Mouse (Mus musculus) kidney, embryonic 16.5 days (tissue): Measurements from ENCODE around the gene Mdk. TPM values are rescaled to one million over a fixed set of nuclear protein-coding genes. Genes with fewer than 3 reads are reported as not detected.

Experiments used
- ATAC-seq: fragments of 200-750 bp; cut with Nextera tagmentation; 2 replicates; pipeline ENCODE4 v1.8.0; 2017; ENCODE audit warnings: moderate TSS enrichment; ENCODE audit not compliant: low FRiP score, low TSS enrichment
- H3K27ac ChIP-seq: fragments of 300-500 bp; sonication (generic); 2 replicates; pipeline ENCODE4 v1.5.1; 2014; ENCODE audit warnings: low read length
- H3K27me3 ChIP-seq: fragments of 300-500 bp; sonication (generic); 2 replicates; pipeline ENCODE4 v1.6.1; 2014; ENCODE audit warnings: low read length, control low read depth, mixed read lengths; ENCODE audit not compliant: insufficient read depth
- H3K36me3 ChIP-seq: fragments of 300-500 bp; sonication (generic); 2 replicates; pipeline ENCODE4 v1.6.1; 2014; ENCODE audit warnings: low read length, control low read depth, mixed read lengths; ENCODE audit not compliant: insufficient read depth
- H3K4me1 ChIP-seq: fragments of 300-500 bp; sonication (generic); 2 replicates; pipeline ENCODE4 v1.6.1; 2014; ENCODE audit warnings: low read length, control low read depth, mixed read lengths; ENCODE audit not compliant: insufficient read depth
- H3K4me2 ChIP-seq: fragments of 300-500 bp; sonication (generic); replicated peaks from 2 replicates; pipeline ENCODE4 v1.6.1; 2014; ENCODE audit warnings: low read depth, low read length
- H3K4me3 ChIP-seq: fragments of 300-500 bp; sonication (generic); 2 replicates; pipeline ENCODE4 v1.5.1; 2014; ENCODE audit warnings: mild to moderate bottlenecking, low read length
- H3K9ac ChIP-seq: fragments of 300-500 bp; sonication (generic); replicated peaks from 2 replicates; pipeline ENCODE4 v1.6.1; 2014; ENCODE audit warnings: low read length
- H3K9me3 ChIP-seq: fragments of 300-500 bp; sonication (generic); 2 replicates; pipeline ENCODE4 v1.6.1; 2016; ENCODE audit warnings: low read length, control low read depth
- WGBS: fragments of 180-500 bp; shearing (Covaris S2); extraction: QIAGEN DNeasy Blood & Tissue Kit; methylation state at CpG from one replicate; pipeline ENCODE4 v1.1.7; 2014; 5-methylcytosine and 5-hydroxymethylcytosine counted together
- polyA plus RNA-seq: library from polyadenylated mRNA; unstranded; fragments of >200 nt; fragmentation: Nextera tagmentation; extraction: Ambion mirVana; gene quantifications from 2 replicates; pipeline ENCODE4 v1.2.1, GENCODE M21; 2015

The Mdk gene
- polyA plus RNA-seq, 1 experiment from 2014 or later = 1,159 TPM

DNA sequence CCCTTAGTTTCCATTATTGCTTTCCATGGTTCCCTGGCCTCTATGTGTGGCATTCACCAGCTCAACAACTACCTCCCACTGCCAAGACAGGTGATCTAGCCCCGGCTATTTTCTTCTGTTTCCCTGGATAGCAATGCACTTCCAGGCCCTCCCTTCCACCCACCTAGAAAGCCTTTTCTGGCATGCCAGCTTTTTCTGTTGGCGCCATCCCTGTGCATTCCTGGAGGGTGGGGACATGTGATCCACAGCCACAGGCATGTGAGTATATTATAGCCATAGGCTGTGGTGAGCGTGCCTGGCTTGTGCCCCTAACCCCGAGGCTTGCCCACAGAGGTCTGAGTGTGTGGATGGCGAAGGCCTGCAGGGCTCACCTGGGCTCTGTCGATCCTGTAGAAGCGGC, 4.1 kb upstream of the Mdk start:
- H3K4me1 ChIP-seq = peaks cover 28% of the 10 kb centered on the region
- no peaks in the 10 kb centered on the region for H3K9me3 ChIP-seq
- no peak overlapping the region for H3K27ac ChIP-seq
- no peak overlapping the region for H3K4me3 ChIP-seq
- no peak overlapping the region for H3K9ac ChIP-seq
- no peak overlapping the region for H3K4me2 ChIP-seq
- WGBS = 91% methylated on average over 7 of the region's 7 CpGs
- H3K36me3 ChIP-seq = peaks cover 52% of the 10 kb centered on the region
- ATAC-seq = no peak
- no peaks in the 10 kb centered on the region for H3K27me3 ChIP-seq

DNA sequence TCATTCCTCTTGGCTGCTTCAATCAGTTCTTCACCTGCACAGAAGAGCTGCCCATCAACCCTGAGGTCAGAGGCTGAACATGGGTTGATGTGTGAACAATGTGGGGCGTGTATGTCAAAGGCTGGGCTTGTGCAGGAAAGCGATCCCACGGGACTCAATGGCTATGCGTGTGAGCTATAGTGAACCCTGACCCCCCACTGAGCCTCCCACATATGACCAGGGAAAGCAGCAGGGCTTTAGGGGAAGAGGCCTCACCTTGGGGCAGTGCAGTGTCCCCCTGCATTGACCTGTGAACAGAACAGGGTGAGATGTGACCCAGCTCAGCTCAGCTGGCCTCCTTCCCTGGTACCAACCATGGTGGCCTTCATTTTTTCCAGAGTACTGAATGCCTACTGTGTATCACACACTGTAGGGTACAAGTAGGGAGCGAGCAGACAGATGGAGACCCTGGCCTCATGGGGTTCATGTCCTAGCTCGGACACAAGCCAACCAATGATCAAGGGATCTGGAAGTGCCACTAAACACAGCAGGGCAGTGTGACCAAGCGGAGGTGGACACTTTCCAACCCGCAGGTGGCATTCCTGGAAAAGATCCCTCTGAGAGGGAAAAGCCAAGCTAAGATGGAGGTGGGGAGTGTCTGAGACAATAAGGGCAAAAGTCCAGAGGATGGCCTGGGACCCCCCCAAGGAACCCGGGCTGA, 2.9 kb upstream of the Mdk start:
- Histone ChIP-seq H3K9ac (no peak overlapping the region), H3K4me3 (no peak overlapping the region), H3K4me1 (peaks cover 34% of the 10 kb centered on the region), H3K27me3 (no peaks in the 10 kb centered on the region), H3K36me3 (peaks cover 45% of the 10 kb centered on the region), H3K27ac (no peak overlapping the region), H3K4me2 (no peak overlapping the region), H3K9me3 (no peaks in the 10 kb centered on the region)
- WGBS = 79% methylated on average over 9 of the region's 9 CpGs
- ATAC-seq = no peak

DNA sequence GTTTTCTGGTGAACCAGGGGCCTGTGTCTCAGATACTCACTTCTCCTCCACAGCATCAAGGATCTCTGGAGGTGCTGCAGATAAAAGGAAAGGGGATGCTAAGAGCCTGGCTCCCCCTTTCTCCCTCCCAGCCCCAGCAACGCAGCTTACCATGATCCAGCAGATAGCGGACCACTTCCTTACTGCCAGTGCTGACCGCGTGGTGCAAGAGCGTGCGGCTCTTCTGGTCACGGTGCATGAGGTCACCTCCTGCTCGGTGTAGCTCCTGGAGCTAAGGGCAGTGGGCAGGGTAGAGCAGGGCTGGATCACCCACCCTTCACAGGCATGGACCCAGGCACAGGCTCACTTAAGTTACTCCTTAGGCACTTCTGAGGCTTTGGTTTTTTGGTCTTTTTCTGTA, 1.9 kb upstream of the Mdk start:
- Histone ChIP-seq H3K4me3 (no peak overlapping the region), H3K4me2 (no peak overlapping the region), H3K9ac (0 out of 2 replicates have a peak overlapping the region, but pooled peaks have one; percentile 14), H3K36me3 (peaks cover 37% of the 10 kb centered on the region), H3K27ac (no peak overlapping the region; the same call in 1 of the 2 replicates), H3K27me3 (no peaks in the 10 kb centered on the region), H3K4me1 (peaks cover 40% of the 10 kb centered on the region), H3K9me3 (no peaks in the 10 kb centered on the region)
- no peak for ATAC-seq
- 27% methylated on average over 8 of the region's 8 CpGs for WGBS

DNA sequence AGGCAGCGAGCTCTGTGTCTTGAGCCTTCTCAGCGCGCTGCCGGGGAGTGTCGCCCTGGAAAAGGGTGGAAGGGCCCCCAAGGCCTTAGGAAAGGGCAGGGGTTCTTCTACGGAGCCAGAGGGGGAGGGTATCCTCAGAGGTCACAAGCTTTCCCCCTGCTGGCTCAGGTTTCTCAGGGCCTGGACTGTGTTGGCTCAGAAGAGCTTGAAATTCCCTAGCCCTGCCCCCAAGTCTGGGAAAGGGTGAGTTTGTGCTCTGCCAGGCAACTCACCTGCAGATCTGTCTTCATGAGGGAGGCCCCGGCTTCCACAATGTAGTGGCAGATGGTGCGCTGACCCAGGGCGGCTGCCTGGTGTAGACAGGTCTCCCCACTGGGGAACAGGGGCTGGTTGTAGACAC, 1.4 kb upstream of the Mdk start:
- H3K27ac ChIP-seq = peak overlapping the region; percentile 70
- peaks cover 32% of the 10 kb centered on the region for H3K36me3 ChIP-seq
- no peaks in the 10 kb centered on the region for H3K9me3 ChIP-seq
- no peak for ATAC-seq
- 0 out of 2 replicates have a peak overlapping the region, but pooled peaks have one; percentile 31 for H3K9ac ChIP-seq
- H3K4me3 ChIP-seq = no peak overlapping the region
- WGBS = 27% methylated on average over 9 of the region's 9 CpGs
- H3K4me2 ChIP-seq = no peak overlapping the region
- no peaks in the 10 kb centered on the region for H3K27me3 ChIP-seq
- peaks cover 40% of the 10 kb centered on the region for H3K4me1 ChIP-seq

DNA sequence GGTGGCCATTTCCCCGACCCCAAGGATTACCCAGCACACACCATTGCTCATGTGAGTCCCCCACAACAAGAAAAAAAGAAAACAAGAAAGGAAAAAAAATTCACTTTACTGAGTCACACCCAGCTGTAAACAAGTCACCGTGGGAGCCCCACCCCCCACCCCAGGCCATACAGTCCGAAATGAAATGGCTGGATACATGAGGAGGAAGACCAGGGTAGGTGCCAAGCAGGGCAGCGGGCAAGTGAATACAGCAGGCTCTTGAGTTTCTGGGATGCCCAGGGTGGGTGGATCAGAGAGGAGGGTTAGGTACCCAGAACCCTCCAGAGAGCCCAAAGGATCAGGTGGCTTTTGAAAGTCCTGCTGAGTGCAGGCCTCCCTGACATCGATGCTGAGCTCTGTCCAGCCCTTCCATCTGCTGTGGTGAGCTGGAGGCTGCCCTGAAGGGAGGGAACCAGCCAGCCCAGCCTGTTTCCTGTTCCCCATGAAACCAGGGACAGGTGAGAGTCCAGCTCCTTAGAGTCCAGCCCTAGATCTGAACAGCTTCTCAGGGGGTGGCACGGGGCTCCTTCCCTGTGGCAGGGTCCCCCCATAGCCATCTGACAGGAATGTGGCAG, 747 bp upstream of the Mdk start:
- 0 out of 2 replicates have a peak, but pooled peaks have one; percentile 7 for ATAC-seq
- no peaks in the 10 kb centered on the region for H3K9me3 ChIP-seq
- H3K4me3 ChIP-seq = no peak overlapping the region
- WGBS = 16% methylated on average over 6 of the region's 6 CpGs
- peaks cover 26% of the 10 kb centered on the region for H3K36me3 ChIP-seq
- H3K4me2 ChIP-seq = peak overlapping the region; percentile 77; the same call in 1 of the 2 replicates
- H3K9ac ChIP-seq = 0 out of 2 replicates have a peak overlapping the region, but pooled peaks have one; percentile 31
- peaks cover 40% of the 10 kb centered on the region for H3K4me1 ChIP-seq
- peak overlapping the region; percentile 89 for H3K27ac ChIP-seq
- no peaks in the 10 kb centered on the region for H3K27me3 ChIP-seq

DNA sequence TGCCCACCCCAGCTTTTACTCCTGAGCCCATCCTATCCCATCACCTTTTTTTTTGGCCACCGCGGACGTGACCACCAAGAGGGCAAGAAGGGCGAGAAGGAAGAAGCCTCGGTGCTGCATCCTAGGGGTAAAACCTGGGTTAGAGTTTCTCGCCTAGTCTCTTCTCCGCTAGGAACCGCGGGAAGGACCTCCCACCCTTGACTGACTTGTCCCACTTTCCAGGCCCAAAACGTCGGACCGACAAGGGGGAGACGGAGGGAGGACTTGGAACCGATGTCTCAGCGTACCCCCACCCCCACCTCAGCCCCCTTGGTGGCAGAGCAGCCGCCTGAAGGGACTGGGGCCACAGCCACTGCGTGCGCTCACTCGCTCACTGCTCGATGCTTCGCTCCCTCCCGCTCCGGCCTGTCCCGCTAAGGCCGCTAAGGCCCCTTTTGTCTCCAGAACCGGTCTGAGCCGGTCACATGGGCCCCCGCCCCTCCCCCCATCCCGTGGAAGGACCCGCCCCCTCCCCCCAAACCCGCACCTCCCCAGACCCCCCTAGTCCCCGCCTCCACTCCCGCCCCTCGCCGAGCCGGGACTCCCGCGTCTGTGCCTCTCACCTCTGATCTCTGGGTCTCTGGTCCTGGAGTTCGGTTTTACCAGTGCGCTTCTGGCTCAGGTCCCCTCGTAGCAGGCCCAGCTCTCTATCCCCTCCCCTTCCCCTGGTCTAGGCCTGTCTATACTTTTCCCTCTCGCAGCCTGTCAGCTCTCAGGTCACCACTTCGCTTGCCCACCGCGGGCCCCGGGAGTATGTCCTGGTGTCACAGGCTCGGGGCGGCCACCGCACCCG, 553 bp downstream of the Mdk start:
- Histone ChIP-seq H3K27me3 (no peaks in the 10 kb centered on the region), H3K36me3 (peaks cover 13% of the 10 kb centered on the region), H3K4me2 (peak overlapping the region; percentile 77), H3K9me3 (no peaks in the 10 kb centered on the region), H3K4me3 (peak overlapping the region; percentile 82), H3K27ac (peak overlapping the region; percentile 89), H3K4me1 (peaks cover 40% of the 10 kb centered on the region), H3K9ac (peak overlapping the region; percentile 89)
- WGBS = 5% methylated on average over 46 of the region's 50 CpGs
- ATAC-seq = peak; percentile 75

DNA sequence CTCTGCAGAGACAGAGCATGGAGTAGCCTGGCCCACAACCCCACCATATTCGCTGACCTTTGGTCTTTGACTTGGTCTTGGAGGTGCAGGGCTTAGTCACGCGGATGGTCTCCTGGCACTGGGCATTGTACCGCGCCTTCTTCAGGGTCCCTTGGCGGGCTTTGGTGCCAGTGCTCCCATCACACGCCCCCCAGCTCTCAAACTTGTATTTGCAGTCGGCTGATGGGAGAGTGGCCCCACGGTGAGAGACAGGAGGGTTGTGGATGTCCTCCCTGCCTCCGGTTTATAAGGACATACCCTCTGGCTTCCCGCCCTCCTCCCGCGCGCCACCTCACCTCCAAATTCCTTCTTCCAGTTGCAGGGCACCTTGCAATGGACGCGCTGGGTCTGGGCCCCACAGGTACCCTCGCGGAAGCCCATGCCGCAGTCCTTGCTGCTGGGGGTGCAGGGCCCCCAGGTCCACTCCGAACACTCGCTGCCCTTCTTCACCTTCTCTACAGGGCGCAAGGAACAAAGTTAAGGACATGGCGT, 1.3 kb downstream of the Mdk start:
- ATAC-seq = no peak
- peaks cover 40% of the 10 kb centered on the region for H3K4me1 ChIP-seq

DNA sequence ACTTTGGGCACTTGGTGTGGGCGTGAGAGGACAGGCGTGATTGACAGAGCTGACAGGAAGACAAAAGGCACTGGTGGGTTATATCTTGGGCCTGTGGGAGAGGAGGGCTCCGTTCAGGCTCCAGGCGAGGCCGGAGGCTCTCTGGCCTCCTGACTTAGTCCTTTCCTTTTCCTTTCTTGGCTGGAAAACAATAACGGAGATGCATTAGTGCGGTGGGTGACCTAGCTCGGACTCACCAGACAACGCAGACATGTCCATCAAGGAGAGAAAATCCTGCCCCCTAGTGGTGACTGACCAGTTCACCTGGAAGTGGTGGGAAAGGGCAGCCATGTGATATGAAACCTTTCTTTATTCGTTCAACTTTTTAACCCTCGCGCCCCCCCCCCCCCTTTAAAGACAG, 2.2 kb downstream of the Mdk start:
- 11% methylated on average over 12 of the region's 12 CpGs for WGBS
- Histone ChIP-seq H3K27ac (no peak overlapping the region), H3K36me3 (peaks cover 3% of the 10 kb centered on the region; the same call in 1 of the 2 replicates), H3K4me1 (peaks cover 40% of the 10 kb centered on the region), H3K27me3 (no peaks in the 10 kb centered on the region; the same call in 1 of the 2 replicates), H3K4me2 (peak overlapping the region; percentile 77), H3K4me3 (peak overlapping the region; percentile 82), H3K9ac (peak overlapping the region; percentile 89), H3K9me3 (no peaks in the 10 kb centered on the region)
- ATAC-seq = no peak

More for the DNA sequence above, 1.3 kb downstream of the Mdk start:
- Histone ChIP-seq H3K36me3 (peaks cover 6% of the 10 kb centered on the region; the same call in 1 of the 2 replicates), H3K4me3 (peak overlapping the region; percentile 82), H3K27ac (peak overlapping the region; percentile 89), H3K27me3 (no peaks in the 10 kb centered on the region), H3K9me3 (no peaks in the 10 kb centered on the region), H3K9ac (peak overlapping the region; percentile 89), H3K4me2 (peak overlapping the region; percentile 77)
- 7% methylated on average over 23 of the region's 23 CpGs for WGBS

DNA sequence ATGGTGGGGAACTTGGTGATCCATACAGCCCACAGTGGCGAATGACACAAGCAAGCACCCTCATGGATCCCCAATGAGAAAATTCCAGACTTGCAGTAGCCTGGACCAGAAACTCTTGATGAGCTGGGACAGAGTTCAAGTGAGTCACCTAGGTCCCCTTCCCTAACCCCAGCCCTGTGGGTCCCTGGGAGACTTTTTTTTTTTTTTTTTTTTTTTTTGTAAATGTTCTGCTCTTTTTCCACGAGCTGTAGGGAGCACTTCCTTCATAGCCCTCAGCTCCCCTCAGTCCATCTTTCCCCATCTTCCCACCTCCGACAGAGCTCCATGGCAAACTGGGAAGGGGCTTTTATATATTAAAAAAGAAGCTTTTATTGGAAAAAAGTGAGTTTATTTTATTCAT, 2.6 kb downstream of the Mdk start:
- peaks cover 38% of the 10 kb centered on the region for H3K4me1 ChIP-seq
- H3K9me3 ChIP-seq = no peaks in the 10 kb centered on the region
- no peak overlapping the region for H3K27ac ChIP-seq
- H3K36me3 ChIP-seq = 0 out of 2 replicates have a peak, but pooled peaks cover 3% of the 10 kb centered on the region
- peak overlapping the region; percentile 77 for H3K4me2 ChIP-seq
- peak overlapping the region; percentile 82 for H3K4me3 ChIP-seq
- no peak overlapping the region; the same call in 1 of the 2 replicates for H3K9ac ChIP-seq
- H3K27me3 ChIP-seq = peaks cover 3% of the 10 kb centered on the region; the same call in 1 of the 2 replicates
- no peak for ATAC-seq
- 57% methylated on average over 3 of the region's 3 CpGs for WGBS
